Mouse (Mus musculus) frontal cortex, postnatal 10 days (tissue): ENCODE measurements around the gene Utp15.

Experiments
- DNase-seq, 2 experiments: peaks; one replicate each; pipeline ENCODE4 v3.0.0; 2022; ENCODE audit warnings: low spot score in 2 of 2, mixed read lengths in 1 of 2

Utp15 gene

DNA sequence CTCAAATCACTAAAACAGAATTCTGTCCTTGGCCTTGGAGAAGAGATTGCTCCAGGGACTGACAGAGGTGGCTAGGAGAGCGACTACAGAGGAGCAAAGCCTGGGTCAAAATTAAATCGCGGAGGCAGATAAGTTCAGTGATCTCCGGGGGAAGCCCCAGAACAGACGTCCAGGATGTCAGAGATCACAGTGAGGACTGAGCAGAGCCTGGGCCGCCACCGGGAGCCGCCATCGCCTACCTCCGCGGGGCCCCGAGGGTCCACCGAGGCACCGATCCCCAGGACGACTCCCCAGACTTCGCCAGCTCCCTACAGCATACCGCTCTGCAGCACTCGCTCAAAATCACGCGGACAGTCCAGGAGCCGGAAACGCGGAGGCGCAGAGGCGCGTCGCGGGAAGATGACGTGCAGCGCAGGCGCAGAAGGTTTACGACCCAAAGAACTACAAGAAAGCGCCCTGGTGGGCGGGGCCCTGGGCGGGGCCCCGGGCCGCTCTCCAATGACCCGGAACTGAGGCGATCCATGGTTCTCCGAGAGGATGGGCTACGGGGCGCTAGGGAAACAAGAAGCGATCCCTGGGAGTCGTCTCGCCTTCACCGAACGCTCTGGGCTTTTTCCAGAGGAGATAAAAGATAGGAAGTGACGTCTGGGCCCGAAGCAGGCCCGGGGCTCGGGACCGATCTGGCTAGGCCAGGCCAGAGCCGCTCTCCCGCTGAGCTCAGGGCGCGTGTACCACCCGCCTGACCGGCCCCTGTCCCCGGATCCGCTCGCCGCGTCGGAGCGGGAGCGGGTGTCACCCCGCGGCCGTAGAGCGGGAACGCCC is at the start of gene Utp15, which contains the start of gene Ankra2:
Gene Utp15 (minus strand): TSS at position 406 of the 822 bp plus-strand sequence.
Gene Ankra2 (plus strand): TSS at position 439 of the 822 bp plus-strand sequence.
- peak; percentile 98 for DNase-seq

DNA sequence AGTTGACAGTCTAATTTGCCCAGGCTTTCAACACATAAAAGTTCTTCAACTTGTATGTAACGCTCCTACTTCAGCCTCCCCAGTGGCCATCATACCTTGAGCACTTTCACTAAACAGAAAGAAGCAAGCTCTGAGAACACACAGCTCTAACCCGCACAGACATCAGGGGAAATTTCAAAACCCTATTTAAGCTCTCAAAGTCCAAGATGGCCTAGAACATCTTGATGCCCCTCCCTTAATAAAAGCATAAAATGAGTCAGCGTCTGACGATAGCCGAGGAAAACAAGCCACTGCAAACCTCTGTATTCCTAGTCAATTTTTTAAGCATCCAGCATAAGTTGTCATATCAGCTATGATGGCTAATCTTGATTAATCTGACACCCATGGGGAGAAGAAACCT is 48.8 kb upstream of the Utp15 start:
- no peak for DNase-seq

GRCm38 (mm10) chr13:98308724-98309123 is 45.9 kb upstream of the Utp15 start:
- DNase-seq, result no peak

DNA sequence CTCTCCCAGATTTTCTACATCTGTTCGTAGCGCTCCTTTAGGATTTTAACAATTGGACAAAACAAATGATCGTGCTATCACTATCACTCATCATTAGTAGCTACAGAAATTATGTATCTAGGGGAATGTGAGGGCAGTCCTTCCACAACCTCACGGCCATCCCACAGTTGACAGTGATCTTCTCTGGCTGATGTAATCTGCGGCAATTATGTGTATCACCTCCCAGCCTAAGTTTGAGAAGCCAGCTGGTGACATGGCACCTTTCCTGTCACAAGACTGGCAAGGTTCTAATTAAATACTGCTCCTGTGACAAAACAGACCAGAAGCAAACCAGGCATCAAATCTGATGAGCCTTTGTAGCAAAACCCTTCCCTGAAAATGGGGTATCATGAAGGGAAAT is 45.2 kb upstream of the Utp15 start:
- DNase-seq, result no peak

DNA sequence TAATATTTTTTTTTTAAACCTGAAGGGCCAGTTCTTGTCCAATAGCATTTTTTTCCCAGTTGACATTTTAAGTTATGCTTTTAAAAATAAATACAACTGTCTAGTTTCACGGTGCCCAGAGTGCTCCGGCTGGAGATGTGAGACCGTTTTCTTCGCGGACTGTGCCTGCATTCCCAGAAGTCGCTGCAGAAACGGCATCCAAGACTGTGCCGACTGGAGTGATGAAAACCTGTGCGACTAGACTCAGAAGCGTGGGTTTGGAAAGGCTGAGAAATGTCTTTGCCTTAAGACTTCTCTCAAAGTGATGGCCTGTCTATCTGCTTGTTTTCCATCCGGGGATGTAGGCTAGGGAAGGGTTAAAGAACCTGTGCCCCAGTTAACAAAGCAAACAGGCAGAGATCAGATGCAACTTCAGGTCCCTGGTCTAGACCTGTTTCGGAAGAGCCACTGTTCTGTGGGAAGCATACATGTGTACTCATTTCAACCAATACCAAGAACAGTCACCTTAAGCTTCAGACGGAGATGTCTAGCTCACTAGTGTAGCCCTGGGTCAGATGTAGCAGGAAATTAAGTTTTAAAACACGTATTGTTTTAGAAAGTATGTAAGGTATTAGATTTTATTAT is 44.1 kb upstream of the Utp15 start:
- DNase-seq, result no peak

GRCm38 (mm10) chr13:98306393-98306792 is 43.6 kb upstream of the Utp15 start:
- DNase-seq, result no peak

- DNase-seq, result no peak
Measured at GRCm38 (mm10) chr13:98305257-98305656, 42.4 kb upstream of the Utp15 start.

DNA sequence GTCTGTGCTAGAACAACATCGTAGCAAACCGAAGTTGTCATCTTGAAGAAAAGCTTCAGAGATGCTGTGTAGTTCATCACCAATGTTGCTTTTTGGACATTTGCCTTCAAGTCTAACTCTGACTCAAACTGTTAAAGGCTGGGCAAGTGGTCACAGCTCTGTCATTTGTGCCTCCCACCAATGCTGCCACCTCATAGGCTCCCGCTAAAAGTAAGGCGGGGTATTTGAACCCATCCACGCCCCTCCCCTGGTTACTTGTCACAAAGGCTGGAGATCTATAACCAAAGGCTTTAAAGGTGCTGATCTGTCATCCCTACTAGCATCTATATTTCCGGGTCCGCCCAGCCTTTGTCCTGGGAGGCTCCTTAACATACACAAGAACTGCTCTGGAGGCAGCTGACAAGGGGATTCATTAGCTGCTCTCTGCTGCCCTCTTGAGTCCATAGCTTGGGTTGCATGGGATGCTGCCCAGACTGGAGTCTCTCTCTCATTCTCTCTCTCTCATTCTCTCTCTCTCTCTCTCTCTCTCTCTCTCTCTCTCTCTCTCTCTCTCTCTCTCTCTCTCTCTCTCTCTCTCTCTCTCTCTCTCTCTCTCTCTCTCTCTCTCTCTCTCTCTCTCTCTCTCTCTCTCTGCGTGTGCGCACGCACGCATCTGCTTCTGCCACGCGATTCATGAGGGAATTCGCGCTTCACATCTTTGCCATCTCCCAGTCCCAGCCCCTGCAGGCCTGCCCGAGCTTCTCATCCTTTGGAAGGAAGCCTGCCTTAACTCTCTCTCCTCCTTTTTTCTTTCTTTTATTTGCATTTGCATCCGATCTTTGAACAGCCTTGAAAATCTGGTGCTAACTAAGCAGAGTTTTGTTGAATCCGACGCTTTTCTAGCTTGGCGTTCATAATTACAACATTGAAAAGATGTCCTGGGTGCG is 36.3 kb upstream of the Utp15 start:
- peak; percentile 37 to 67 for DNase-seq

DNA sequence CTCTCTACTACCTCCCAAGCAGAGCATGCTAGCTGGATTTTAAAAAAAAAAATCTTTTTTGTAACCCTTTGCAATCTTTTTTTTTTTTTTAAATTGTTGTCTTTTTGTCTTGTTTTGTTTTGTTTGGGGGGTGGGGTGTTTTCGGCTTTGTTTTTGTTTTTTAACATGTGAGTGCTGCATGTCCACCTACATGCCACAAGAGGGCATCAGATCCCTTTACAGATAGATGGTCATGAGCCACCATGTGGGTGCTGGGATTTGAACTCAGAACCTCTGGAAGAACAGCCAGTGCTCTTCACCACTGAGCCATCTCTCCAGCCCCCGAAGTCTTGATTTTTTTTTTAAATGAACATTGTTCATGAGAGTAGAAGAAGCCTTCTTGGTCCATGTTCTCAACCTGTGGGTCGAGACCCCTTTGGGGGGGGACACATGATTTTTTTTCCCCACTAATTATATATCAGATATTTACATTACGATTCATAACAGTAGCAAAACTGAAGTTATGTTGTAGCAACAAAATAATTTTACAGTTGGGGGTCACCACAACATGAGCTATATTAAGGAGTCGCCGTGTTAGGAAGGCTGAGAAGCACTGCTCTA is 35.1 kb upstream of the Utp15 start:
- no peak for DNase-seq

DNA sequence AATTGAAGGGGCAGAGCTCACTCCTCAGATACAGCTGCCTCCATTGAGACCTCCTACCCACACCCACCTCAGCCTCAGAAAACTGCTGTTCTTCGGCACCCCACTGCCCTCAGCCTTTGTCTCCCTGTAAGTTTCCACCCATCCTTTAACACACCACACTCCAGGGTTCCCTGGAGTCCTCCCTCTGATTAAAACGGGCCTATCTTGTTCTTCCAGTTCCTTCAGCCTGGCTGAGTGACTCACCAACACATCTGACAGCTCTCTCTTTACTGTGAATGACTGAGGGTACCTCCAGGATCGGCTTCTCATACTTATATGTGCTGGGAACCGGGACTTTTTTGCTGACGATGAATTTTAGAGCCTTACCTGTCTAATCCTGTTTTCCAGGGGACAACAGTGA is 33.2 kb upstream of the Utp15 start:
- DNase-seq, result no peak

GRCm38 (mm10) chr13:98291712-98292111 is 28.9 kb upstream of the Utp15 start:
- no peak for DNase-seq

- DNase-seq, result no peak
Measured at GRCm38 (mm10) chr13:98290719-98291118, 27.9 kb upstream of the Utp15 start.

DNA sequence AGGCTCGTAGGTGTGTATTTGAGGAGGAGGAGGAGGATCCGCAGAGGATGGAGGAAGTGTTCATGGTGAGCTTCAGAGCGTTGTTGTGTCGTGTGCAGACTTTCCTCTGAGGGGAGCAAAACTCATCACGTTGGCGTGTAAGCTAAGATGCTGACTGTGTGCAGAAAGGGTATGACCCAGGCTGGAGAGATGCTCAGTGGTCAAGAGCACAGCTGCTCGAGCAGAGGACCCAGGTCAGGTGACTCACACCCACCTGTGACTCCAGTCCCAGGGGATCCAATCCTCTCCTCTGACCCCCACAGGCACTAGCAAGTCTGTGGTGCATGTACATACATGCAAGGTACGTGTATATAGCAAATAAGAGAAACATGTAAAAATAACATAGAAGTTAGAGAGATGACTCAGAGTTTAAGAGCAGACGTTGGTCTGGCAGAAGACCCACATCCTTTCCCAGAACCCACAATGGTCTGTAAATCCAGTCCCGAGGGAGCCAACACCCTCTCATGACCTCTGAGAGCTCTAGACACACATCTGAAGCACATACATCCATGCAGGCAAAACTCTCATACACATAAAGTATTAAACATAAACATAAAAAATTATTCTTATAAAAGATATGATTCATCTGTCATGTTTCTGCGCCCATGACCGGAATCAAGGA is 18.3 kb upstream of the Utp15 start:
- DNase-seq, result no peak

- DNase-seq, result no peak
Measured at GRCm38 (mm10) chr13:98279686-98280085, 16.8 kb upstream of the Utp15 start, which contains the start of gene Gm21976. TSS of gene Gm21976 (plus strand) at chr13:98279887.

DNA sequence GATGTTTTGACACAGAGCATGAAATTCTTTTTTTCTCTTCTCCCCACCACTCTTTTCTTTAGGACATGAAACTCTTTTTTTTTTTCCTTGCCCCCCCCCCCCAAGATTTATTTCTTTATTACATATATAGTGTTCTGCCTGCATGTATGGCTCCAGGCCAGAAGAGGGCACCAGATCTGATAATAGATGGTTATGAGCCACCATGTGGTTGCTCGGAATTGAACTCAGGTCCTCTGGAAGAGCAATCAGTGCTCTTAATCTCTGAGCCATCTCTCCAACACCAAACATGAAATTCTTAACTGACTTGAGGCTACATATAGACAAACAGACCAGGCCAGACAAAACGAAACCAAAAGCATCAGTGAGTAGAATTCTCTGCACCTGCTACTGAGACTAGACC is 14.7 kb upstream of the Utp15 start:
- no peak for DNase-seq

GRCm38 (mm10) chr13:98276253-98276652 is 13.4 kb upstream of the Utp15 start:
- no peak for DNase-seq

GRCm38 (mm10) chr13:98275646-98276045 is 12.8 kb upstream of the Utp15 start:
- DNase-seq, result no peak

GRCm38 (mm10) chr13:98274023-98274422 is 11.2 kb upstream of the Utp15 start:
- DNase-seq, result no peak

DNA sequence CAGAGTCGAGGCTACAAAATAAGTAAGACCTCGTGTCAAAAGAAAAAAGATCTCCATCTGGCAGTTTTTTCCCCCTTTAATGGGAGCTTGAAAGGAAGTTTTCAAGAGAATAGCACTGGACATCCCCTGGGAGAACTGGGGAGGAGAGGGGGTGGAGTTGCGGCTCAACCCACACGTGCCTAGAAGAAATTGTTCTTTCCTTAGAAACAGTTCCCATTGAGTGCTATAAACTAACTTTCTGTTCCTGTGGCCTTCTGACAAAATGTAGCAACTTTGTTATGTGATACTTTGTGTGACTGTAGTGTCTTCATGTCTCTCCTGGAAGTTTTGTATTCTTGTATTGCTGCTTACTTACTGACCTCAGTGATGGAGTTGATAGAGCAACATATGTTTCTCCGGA is 1.3 kb upstream of the Utp15 start:
- DNase-seq, result no peak

GRCm38 (mm10) chr13:98263458-98263987 is 682 bp upstream of the Utp15 start:
- DNase-seq, result no peak

GRCm38 (mm10) chr13:98254921-98255320 is 7.9 kb downstream of the Utp15 start:
- peak; percentile 61 to 71 for DNase-seq
